Mouse (Mus musculus): ENCODE data around the gene Pbx1.
"Not testable (repeated sequence)": the region's sequence is repeated elsewhere in the genome, so short reads cannot be mapped to it uniquely, and the experiment has no call there.

Gene Pbx1

DNA sequence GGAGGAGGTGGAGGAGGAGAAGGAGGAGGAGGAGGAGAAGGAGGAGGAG is at the start of gene Pbx1:
Gene Pbx1, minus strand, starts transcription at position 39 of the 49 bp plus-strand sequence.
- DNase-seq (ENCODE audit: low read depth, low spot score): not testable (repeated sequence)

DNA sequence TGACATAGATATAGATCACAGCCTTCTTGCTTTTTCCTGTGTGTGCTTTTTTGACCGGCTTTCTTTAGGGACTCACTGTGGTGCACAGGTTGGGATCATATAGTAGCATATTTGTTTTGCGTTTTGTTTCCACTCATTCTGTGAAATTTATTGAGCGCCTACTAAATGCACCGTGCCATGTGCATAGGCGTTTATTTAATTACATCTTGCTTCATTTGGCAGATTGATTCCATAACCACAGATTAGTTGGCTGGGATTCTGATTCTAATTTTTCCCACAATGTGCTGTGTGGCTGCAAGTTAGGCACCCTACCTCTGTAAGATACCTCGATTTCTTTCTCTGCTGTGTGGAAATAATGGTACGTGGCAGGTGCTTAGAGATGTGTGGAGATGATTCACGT is 47.6 kb upstream of the Pbx1 start:
- DNase-seq (ENCODE audit: low read depth, low spot score): no peak

DNA sequence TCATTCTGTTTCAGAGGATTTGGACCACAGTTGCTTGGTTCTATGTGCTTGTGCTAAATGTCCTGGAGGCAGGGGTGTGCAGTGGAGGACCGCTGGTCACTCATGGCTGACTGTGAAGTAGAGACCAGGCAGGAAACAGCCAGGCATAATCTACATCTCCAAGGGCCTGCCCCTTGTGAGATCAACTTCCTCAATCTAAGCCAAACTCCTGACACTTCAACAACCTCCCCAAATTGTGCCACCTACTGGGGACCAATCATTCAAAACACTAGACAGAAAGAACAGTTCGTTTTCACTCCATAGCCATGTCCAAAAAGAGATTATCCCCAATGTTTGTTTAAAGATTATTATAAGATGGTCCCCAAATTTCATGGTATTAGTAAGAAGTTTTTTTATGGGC is 46.8 kb upstream of the Pbx1 start:
- DNase-seq (ENCODE audit: low read depth, low spot score): no peak

DNA sequence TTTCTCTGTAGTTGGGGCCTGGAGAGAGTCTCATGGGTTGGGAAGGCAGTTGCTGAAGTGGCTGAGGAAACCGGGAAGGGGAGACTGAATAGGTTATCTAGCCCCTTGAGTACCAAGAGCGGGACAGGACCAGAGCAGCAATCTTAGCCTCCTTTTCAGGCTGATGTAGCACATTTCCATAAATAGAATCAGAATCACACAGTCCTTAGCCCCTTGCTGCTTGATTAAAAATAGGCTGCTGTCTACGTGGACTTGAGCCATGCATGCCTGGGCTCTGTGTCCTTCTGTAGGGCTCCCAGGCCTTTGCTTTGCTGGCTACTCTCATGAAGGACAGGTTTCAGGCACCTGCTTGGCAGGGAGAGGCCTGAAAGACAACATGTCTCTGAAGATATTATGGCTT is 44.8 kb upstream of the Pbx1 start:
- DNase-seq (ENCODE audit: low read depth, low spot score): no peak

DNA sequence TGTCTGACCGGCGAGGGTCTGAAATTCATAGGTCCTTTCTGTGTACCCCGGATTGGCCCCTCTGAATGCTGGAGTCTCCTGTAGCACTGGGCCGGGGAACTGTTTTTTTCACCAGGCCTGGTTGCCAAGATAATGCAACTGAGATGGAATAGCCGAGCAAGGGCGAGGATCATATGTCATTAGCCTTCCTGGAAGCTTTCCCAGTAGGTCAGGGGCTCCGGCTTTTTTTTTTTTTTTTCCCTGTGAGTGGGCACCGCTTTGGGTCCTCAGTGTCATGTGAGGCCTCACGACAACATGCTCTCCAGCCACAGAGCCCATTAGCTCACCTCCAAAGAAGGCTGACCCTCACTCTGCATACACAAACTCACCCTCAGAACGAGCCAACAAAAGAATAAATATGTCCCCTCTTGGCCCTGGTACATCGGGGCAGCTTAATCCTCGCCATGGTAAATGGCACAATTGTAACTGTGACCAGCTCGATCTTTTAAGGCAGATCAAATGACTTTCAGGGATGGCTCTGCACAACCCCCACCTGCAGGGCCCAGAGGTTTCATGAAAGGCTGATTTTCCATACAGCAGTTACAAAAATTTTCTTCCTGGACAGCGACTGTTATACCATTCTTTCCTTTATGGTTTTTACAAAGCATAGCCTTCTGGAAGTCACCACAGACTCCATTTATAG is 44.3 kb upstream of the Pbx1 start:
- DNase-seq (ENCODE audit: low read depth, low spot score): peak; percentile 51

DNA sequence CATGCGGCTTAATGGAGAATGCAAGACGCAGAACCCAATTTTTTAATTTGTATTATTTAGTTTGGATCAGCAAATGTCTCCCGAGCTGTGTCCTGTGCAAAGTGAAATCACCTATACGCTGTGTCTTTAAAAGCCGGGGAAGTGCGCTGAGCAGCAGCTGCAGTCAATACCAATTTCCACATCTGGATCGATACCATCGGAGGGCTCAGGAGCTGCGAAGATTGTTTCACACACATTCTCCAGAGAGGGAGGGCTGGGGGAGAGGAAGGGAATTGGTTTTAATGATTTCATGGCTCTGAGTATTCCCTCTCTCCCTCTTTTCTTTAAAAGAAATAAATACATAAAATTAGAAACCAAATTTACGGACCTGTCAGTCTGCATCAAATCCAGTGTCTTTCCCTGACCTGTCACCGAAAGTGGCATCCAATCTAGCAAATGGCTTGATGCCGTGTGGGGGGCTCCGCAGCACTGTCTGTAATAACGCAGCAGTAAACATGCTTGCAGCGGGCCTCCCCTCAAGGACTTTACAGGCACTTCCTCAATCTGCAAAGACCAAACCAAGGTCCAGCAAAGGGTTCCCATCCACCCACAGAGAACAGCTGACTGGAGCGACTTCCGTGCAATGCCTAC is 43.6 kb upstream of the Pbx1 start:
- no peak for DNase-seq (ENCODE audit: low read depth, low spot score)

DNA sequence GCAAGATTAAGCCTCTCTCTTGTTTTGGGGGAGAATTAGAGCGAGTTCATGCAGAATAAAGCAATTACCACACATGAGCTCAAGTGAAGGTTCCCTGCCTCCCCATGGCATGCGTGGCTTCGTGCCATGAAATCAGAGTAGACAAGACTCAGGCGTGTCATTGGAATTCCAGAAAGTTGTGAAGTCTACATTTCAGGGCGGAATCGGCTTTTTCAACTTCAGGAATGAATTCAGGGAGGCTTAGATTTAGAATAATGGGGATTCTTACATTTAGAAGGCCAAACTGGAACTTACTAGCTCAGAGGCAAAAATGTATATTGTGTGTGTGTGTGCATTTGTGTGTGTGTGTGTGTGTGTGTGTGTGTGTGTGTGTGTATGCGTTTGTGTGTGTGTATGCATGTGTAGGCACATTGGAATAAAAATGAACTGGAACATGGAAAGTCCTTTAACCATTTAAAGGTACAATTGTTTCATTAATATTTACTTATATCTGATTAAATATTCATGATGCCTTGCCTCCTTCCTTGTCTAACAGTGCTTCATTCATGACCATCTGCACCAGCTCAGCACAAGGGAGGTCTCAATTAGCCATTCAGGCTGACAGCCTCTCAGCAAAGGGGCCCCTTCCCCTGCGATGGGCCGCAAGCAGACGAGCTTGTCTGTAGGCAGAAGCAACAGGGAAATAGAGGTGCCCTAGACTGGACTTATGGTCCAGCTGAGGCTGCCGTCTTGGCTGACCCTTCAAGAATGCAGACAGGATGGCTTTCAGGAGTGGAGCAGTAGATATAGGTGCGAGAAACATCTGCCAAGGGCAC is 41.4 kb upstream of the Pbx1 start:
- peak; percentile 20 for DNase-seq (ENCODE audit: low read depth, low spot score)

DNA sequence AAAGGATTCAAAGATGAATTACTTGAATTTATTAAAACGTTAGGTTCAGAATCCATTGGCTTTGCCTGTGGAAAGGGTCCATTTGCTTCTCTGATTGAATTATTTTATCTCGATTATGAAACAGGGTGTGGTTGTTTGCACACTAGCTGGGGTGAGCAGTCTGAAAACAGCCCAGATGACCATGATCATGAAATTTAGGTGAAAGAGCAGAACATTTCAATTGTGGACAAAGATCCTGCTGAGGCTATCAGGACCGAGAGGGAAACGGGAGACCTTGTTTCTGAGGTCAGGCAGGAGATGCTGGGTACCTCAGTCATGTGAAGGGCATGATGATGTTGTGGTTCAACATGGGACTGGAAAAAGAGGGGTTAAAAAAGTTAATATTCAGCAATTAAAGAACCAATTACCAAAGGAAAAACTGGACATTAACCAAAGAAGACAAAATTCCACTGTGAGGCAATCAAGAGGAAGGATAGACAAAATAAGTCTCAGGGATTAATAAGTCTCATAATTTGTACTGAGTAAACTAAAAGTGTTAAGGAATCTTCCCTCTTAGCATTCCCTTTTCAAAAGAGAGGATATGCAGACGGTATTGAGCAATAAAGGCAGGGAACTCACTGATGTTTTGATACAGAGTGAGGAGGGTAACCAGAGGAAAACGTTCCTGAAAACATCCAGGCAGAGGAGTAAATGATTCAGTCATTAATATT is 40.6 kb upstream of the Pbx1 start:
- DNase-seq (ENCODE audit: low read depth, low spot score): no peak

DNA sequence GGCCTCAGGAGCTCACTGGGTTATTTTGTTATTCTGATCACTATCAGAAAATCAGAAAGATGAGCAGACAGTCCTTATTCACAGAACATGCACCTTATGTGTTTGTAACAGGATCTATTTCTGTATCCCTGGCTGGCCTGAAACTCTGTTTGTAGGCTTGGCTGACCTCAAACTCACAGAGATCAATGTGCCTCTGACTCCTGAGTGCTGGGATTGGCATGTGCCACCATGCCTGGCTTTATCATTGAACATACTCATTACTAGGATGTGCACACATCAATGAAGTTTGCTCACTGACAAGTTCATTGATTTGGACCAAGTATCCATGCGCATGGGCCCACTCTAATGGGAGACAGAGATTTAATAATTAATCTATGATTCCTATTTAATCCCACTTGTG is 27.4 kb upstream of the Pbx1 start:
- no peak for DNase-seq (ENCODE audit: low read depth, low spot score)

DNA sequence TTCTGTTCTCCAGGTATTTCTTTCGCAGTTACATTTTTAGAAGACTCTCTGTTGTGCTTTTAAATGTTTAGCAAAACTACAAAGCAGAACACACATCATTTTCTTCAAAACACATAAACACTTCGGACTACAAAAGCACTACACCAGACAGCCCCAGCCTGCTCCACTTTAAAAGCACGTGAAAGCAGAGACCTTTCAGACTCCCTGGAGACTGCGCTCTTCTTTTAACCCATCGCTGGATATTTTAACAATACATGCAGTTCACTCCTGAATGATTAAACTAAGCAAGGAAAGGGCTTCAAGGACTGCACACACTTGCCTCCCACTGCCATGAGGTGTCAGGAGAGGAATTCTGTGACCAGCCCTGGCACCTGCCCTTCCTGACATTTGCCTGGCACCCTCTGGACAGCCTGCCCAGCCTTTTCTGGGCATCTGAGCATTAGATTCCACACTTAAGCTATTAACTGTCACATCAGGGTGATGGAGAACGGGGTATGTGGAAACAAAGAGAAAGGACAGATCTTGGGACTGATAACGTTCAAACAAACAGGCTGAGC is 25.2 kb upstream of the Pbx1 start:
- no peak for DNase-seq (ENCODE audit: low read depth, low spot score)

DNA sequence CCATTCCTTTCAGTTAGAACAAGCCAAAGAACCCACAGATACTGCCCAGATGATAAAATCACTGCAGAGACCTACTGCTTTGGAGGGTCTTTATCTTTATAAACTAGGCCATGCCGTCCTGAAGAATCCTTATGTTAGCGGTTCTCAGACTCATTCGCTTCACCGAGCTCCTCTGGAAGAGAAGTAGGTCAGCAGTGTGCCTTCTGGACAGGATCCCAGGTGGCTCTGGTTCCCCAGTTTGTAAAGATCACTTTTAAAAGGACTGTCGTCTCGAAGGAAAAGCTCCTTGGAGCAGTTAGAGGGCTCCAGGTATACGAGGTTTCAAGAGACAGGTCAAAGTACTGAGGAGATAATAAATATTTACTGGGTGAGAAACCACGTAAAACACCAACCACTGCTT is 23.1 kb upstream of the Pbx1 start:
- DNase-seq (ENCODE audit: low read depth, low spot score): no peak

DNA sequence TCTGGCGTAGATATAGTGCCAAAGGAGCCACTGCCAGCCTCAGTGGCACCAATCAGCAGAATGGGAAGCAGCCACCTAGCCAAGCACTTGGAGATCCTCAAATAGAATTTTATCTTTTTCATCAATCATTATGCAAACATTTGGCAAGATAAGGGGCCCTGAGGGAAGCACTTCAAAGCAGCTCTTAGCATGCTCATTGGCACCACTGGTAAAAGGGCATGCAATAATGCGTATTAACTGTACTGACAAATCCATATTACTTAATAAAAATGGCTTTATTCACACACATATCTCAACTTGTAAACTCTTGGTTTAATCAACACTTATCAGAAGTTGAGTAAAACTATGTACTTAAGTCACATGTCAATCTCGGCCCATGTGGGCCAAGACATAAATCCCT is 1.6 kb upstream of the Pbx1 start:
- no peak for DNase-seq (ENCODE audit: low read depth, low spot score)

DNA sequence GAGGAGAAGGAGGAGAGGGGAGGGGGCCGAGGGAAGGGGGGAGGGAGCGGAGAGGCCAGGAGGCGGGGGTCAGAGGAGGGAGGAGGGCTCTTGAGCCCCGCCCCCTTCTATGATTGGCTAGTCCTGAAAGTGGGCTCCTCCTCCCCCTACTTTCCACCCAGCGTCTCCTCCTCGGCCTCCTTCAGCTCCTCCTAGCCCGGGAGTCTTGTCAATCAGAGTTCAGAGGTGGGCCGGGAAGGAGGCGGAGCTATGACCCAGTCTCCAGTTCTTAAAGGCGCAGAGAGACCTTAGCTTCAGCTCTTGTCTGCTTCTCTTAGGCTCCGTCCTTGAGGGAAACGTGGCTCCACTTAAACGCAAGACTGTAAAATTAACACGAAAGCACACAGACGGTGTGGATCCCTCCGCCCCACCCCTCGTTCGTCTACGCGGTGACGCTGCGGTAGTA is 233 bp upstream of the Pbx1 start:
- DNase-seq (ENCODE audit: low read depth, low spot score): peak; percentile 95

DNA sequence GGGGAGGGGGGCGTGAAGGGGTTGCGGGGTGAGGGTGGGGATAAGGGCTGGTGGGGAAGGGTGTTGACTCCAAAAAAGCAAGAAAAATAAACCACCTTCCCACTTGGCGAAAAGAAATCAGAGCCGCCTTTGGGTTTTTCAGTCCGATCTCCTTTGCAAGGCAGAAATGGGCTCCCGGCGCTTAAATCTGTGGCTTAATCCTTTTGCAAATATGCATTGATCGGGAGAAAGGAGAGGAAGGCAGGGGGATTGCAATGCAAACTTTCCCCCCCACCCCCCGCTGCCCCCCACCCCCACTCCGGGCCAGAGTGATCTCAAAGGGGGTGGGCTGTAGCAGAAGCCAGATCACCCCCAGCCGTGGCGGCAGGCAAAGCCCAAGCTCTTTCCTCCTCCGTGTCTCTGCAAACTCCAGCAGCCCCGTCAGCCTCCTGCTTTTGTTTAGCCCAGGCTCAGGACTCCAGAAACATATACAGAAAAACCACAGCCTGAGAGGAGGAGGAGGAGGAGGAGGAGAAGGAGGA is 299 bp downstream of the Pbx1 start:
- no peak for DNase-seq (ENCODE audit: low read depth, low spot score)

DNA sequence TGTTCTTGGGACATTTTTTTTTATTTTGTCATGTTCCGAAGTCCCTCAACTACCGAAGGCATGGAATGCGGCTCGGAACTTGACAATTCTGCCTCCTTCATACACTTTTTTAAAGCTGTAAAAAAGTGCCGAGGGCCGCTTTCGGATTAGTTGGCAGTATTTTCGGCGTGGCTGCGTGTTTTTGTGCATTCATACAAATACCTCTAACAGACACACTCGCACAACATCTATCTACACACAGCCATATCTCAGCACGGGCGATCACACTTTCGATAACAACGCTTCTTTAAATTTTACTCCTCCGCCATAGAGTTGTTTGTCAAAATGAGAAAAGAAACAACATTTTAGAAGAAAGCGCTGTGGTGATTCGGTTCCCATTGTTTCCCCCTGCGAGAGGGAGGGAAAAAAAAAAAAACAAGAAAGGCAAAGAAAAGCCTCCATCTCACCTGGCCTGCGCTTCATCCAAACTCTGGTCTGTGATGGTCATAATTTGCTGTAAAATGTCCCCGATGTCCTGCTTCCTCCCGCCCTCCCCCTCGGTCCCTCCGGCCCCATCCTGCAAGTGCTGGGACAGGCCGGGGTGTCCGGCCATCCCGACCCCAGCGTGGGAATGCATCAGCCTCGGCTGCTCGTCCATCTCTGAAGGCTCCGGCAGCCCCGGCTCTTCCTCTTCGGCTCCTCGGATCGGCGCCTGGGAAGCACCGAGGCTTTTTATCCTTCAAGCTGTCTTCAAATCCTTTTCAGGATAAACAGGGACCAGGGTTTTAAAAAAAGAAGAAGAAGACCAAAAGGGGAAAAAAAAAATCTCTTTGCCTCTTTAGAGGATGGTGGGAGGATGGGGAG is 981 bp downstream of the Pbx1 start:
- no peak for DNase-seq (ENCODE audit: low read depth, low spot score)

DNA sequence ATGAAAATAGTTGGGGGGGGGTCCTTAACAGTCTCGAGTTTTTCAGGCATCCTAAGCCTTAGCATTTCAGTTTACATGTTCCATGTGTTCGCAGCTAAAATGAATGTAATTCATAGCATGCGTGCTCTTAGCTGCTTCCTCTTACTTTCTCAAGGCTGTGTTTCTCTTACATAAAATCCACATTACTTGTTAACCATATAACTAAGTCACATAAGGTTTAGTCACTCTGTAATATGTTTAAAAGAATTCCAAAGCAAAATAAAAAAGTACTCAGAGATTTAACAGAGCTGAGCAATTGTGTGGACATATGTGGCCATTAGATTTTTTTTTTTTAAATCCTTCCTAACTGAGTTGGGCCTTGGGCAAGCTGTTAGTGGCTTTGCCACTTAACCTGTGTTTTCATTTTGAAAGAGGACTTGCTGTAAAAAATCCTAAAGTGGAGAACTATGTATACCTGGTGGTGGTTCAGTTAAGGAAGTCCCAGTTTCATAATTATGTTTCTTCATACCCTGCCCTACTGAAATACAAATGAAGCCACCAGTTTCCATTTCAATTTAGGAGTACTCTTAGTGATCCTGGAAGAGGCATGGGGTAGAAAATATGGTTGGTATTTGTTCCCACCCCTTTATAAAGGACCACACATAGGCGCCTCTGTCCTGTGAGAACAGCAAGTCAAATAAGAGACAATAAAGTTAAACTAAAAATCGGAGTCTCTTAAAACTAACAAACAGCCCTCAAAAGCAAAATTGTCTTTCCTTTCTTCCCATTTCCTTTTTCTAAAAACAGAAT is 2.0 kb downstream of the Pbx1 start:
- no peak for DNase-seq (ENCODE audit: low read depth, low spot score)

DNA sequence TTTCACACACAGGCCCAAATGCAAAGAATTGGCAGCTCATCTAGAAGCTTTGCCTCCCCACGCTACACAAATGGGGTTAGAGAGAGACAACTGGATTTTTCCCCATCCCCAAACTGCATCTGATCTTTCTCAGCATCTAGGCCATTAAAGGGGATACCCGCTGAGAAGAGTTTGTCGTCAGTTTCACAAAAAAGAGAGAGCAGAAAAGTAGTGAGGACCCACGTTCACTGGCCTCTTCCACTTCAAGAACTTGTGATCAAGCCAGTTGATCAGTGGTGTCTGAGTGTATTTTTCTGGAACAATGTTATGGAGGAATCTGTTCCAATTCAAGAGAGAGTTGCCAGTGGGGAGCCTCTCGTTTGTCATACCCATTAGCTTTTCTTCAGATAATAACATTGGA is 2.7 kb downstream of the Pbx1 start:
- DNase-seq (ENCODE audit: low read depth, low spot score): no peak

DNA sequence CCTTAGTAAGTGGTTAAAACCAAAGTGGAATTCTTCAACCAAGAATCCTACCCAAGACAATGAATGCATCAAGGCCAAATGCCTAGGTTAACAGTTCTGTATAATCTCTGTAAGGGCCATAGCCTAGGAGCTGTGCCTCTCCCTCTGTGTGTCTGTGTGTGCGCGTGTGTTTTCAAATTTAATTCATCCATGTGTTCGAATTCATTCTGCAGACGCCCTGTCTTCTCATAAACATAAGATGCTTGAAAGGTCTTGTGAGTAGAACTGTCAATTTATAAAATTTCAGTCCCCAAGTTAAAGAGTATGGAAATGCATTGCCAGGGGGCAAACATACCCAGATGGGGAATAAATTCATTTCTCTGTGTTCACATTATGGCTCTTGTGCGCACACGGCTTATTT is 3.8 kb downstream of the Pbx1 start:
- no peak for DNase-seq (ENCODE audit: low read depth, low spot score)

DNA sequence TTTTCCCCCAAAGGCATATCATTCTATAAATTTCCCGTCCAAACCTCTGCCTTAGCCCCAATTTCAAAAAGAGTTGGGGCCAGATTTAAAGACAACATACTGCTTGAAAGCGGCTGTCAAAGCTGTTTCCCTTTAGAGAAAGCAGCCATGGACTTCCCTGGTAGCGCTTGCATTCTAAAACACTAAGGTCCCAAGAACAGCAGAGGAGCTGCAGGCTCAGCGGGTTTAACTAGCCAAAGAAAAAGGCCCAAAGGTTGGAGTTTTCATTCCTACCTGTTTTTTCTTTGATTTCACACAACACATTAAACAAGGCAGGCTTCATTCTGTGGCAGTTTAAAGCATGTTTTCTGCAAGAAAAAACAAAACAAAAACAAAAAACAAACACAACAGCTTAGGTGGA is 4.5 kb downstream of the Pbx1 start:
- no peak for DNase-seq (ENCODE audit: low read depth, low spot score)

DNA sequence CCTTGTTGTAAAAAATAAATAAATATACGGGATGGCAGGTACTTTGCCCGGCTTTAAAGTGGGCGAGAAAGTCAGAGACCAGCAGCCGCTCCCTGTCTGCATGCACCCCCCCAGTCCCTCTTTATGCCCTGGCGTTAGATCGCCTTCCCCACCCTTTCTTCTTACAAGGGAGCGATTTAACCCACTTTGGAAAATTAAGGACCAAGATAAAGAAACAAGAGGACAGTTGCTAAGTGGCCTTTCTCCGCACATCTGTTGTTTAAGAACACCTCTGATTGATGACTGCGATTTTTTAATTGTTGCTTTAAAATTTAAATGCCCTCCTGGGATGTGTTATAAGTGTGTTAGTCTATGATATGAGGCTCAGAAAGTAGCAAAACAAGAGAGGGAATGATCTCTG is 5.2 kb downstream of the Pbx1 start:
- DNase-seq (ENCODE audit: low read depth, low spot score): no peak

DNA sequence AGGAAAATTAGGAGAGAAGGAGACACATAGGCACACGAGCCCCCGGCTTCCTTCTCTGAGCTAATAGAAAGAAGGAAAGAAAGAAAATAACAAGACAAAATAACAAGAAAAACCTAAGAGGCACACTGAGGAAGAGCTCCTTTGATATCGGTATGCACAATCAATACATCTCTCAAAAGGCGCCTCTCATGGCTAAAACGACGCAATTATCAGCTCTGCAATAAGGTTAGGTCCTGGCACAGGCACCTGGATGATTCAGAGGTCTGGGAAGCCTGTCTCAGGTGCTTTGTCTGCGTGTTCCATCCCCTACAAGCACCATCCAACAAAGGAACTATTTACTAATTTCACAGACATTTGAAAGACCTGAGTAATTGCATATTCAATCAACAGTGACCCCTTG is 5.8 kb downstream of the Pbx1 start:
- no peak for DNase-seq (ENCODE audit: low read depth, low spot score)

All from retina, postnatal 7 days (tissue).